Mouse (Mus musculus) urinary bladder, adult 18-20 months (tissue): ENCODE data around the gene Hexim1.

ENCODE experiments used
- DNase-seq, 2 experiments: peaks; one replicate each; pipeline ENCODE4 v3.0.0; 2022; ENCODE audit warnings: low spot score in 2 of 2, mixed read lengths in 2 of 2

Gene Hexim1

GRCm38 (mm10) chr11:103096979-103097894, 18.8 kb upstream of the Hexim1 start:
- DNase-seq: no peak

- DNase-seq: no peak
These were observed 17.4 kb upstream of the Hexim1 start for GRCm38 (mm10) chr11:103098531-103099190.

DNA sequence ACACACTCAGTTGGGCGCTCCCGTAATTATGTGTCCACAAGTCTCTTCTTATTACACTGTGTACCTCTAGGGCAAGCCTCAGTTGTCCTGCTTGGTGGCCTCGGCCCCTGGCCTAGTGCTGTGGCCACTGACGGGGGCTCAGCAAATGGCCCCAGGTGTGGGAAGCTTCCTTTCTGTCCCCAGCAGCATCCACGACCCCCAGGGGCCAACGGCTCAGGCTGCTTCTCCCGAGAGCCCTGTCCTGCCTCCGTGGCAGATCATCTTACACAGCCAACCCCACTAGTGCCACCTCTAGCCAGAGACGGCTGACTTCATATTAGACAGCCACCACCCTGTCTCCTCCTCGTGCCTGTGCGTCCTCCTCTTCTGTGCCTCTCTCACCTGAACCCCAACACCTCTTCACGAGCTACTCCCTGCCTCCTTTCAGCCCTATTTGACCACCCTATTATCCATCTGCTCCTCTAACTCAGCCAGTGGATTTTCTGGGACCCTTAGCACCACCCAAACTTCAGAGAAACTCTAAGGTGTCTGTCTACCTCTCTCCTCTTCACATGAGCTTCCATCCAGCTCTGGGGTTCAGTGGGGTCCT, 16.6 kb upstream of the Hexim1 start:
- no peak for DNase-seq

- no peak for DNase-seq
These were observed 15.7 kb upstream of the Hexim1 start for GRCm38 (mm10) chr11:103100361-103100760.

DNA sequence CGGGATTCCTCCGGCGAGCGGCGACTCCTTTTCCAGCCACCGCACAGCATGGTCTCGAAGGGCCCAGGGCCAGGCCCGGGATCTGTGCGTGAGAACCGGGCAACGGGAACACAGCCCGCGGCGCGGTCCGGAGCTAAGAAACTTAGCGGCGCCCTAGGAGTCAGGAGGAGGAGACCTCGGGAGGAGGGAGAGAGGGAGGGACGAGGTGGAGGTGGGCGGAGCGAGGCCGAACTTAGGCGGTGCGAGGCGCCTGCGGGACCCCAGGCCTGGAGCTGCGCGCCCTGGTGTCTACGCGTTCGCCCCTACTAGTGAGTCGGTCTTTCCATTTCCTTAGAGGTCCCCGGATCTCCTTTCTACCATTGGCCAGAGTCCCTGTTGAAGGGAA, 14.6 kb upstream of the Hexim1 start, which contains the start of the genes Plcd3 and Acbd4:
Gene Plcd3, minus strand, starts transcription at position 178 of the 385 bp plus-strand sequence.
Gene Acbd4, plus strand, starts transcription at position 202 of the 385 bp plus-strand sequence.
- DNase-seq: peak; percentile 85 to 87

DNA sequence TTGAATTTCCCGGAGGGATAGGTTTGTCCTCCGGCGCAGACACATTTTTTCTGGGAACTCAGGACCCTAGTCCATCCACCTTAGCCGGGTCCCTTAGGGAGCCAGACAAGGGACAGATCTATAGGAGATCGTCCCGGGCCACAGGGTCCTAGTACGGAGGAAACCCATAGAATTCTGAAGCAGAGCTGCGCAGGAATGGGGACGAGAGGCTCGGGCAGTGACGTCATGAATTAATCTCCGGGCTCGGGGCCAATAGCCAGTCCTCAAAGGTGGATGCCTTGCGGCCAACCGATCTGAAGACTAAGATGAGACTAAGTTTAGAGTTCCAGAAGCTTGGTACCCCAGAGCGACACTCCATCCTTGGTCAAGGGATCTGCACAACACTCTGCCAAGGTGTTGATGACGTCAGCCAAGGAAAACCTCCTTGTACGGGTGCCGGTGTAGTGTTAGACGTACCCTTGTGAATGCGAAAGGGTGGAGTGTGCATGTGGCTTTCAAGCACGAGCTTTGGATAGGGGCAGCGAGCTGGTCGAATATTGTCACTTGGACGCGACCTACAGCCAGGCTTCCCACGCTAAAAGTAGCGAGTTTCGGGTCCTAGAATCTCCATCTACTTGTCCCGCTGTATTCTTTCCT, 14.0 kb upstream of the Hexim1 start:
- peak; percentile 60 to 72 for DNase-seq

- peak; percentile 98 to 99 for DNase-seq
These were observed 13.2 kb upstream of the Hexim1 start for GRCm38 (mm10) chr11:103102725-103103349.

GRCm38 (mm10) chr11:103103621-103104020, 12.4 kb upstream of the Hexim1 start:
- no peak for DNase-seq

DNA sequence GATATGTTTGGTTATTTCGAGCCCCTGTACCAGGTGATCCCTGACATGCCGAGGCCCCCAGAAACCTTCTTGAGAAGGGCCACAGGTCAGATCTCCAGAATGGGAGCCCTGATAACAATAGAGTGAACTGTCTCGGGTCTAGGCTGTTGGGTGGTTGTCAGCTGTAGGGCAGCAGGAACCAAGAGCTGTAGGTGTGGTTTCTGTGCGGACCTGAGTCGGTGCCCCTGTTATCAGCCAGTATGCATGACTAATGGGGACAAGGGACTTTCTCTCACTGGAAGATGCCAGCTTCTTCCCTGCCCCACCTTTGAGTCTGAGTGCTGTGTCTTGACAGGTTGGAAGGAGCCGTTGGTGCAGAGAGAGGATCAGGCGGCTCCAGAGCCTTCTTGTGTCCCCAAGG, 11.6 kb upstream of the Hexim1 start:
- DNase-seq: peak in 1 of 2 experiments; percentile 53

GRCm38 (mm10) chr11:103105180-103105725, 10.8 kb upstream of the Hexim1 start:
- DNase-seq: no peak

DNA sequence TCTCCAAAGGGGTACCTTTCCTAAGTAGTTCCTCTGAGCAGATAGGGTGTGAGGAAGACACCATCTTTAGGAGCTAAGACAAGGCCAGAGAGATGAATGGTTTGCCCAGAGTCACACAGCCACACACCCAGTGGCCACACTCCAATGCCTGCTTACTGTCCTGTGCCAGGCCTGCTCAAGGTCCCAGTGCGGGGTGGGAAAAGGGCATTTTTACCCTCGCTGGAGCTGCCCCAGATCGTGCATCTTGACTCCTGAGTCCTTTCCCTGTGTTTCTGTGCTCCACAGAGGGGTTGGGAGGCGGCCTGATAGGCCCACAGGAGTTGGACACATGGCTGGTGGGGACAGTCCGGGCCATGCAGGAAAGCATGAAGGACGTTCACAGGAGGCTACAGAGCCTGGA, 10.2 kb upstream of the Hexim1 start:
- DNase-seq: no peak

- no peak for DNase-seq
These were observed 9.6 kb upstream of the Hexim1 start for GRCm38 (mm10) chr11:103106386-103106785.

- peak in 1 of 2 experiments; percentile 41 for DNase-seq
These were observed 4.7 kb upstream of the Hexim1 start for GRCm38 (mm10) chr11:103111301-103111700.

GRCm38 (mm10) chr11:103111881-103112551, 4.0 kb upstream of the Hexim1 start:
- DNase-seq: peak; percentile 75 to 90

DNA sequence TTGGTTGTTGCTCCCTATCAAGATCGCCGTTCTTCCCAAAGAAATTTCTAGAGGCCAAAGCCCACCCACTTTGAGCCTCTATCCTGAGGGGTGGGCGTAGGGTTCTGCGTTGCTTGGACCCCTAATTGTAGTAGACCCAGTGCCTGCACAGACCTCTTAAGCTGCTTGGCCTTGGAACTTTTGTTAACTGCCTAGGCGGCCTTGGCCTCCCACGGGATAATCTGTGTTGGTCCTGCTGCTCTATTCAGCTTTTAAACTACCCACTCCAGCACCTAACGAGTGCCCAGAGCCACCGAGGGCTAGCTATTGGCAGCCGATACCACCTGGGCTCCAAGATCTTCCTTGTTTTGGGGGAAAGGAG, 3.5 kb upstream of the Hexim1 start:
- no peak for DNase-seq

- DNase-seq: peak in 1 of 2 experiments; percentile 38
These were observed 3.0 kb upstream of the Hexim1 start for GRCm38 (mm10) chr11:103113005-103113404.

DNA sequence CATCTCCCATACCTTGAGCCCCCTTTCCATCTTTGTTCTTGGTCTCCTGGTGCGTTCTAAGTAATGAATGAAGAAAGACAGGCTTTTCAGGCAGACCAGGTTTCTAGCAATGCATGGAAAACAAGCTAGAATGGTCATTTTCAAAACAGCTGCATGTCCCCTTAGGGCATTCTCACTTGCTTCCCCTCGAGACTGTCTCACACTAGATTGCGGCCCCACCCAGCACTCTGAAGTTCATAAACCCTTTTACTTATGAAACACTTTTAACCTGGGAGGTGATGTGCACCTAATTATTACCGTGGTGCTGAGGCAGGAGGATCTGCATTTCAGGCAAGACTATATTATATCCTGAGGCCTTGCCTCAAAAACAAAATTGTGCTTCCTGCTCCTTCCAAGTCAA, 2.3 kb upstream of the Hexim1 start:
- no peak for DNase-seq

DNA sequence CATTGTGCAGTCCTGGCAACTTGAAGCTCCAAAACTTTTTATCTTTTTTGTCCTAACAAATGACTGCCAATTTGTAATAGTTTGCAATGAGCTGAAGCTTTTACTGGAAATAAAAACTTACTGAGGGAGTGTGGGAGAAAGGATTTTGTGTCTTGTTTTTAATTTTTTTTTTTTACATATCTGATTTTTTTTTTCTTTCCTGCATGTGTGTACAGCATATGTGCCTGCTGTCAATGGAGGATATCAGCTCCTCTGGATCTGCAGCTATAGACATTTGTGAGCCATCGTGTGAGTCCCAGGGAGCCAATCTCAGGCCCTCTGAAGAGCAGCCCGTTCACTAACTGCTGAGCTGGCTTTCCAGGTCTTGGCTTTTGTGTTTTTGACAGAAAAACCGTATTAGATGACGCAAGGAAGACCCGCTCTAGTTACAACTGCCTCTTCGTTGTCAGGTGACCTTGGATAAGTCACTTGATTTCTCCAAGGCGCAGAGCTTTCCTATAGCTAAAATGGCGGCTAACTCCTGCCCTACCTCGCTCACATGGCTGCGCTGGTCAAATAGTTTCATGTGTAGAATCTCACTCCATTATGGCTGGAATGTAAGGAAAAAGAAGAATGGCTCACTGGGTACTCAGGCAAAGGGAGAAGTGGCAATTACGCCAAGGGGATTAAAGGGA, 1.6 kb upstream of the Hexim1 start:
- no peak for DNase-seq

GRCm38 (mm10) chr11:103115163-103116007, 646 bp upstream of the Hexim1 start:
- peak; percentile 76 to 82 for DNase-seq
